Mouse (Mus musculus) stomach, embryonic 15.5 days (tissue): ENCODE measurements around the gene Obp2b. TPM values are rescaled to one million over a fixed set of nuclear protein-coding genes. Genes with fewer than 3 reads are reported as not detected.

Source experiments
- ATAC-seq: fragments of 200-750 bp; cut with Nextera tagmentation; 2 replicates; pipeline ENCODE4 v1.8.0; 2017; ENCODE audit warnings: low read depth, moderate number of reproducible peaks, moderate TSS enrichment; ENCODE audit not compliant: insufficient read depth, low FRiP score
- H3K27ac ChIP-seq: fragments of 300-500 bp; sonication (generic); 2 replicates; pipeline ENCODE4 v1.5.1; 2015; ENCODE audit warnings: mild to moderate bottlenecking, inconsistent platforms
- H3K27me3 ChIP-seq: fragments of 300-500 bp; sonication (generic); replicated peaks from 2 replicates; pipeline ENCODE4 v1.6.1; 2015; ENCODE audit warnings: inconsistent platforms
- H3K36me3 ChIP-seq: fragments of 300-500 bp; sonication (generic); 2 replicates; pipeline ENCODE4 v1.6.1; 2015; ENCODE audit warnings: inconsistent platforms
- H3K4me1 ChIP-seq: fragments of 300-500 bp; sonication (generic); 2 replicates; pipeline ENCODE4 v1.6.1; 2015; ENCODE audit warnings: inconsistent platforms
- H3K4me2 ChIP-seq: fragments of 300-500 bp; sonication (generic); 2 replicates; pipeline ENCODE4 v1.6.1; 2015; ENCODE audit warnings: mild to moderate bottlenecking, inconsistent platforms
- H3K4me3 ChIP-seq: fragments of 300-500 bp; sonication (generic); replicated peaks from 2 replicates; pipeline ENCODE4 v1.5.1; 2015; ENCODE audit warnings: inconsistent platforms
- H3K9ac ChIP-seq: fragments of 300-500 bp; sonication (generic); 2 replicates; pipeline ENCODE4 v1.6.1; 2015; ENCODE audit warnings: inconsistent platforms
- H3K9me3 ChIP-seq: fragments of 300-500 bp; sonication (generic); 2 replicates; pipeline ENCODE4 v1.6.1; 2016; ENCODE audit warnings: inconsistent platforms
- WGBS: fragments of 180-500 bp; shearing (Covaris S2); methylation state at CpG from one replicate; pipeline ENCODE4 v1.1.7; 2015; 5-methylcytosine and 5-hydroxymethylcytosine counted together
- polyA plus RNA-seq: library from polyadenylated mRNA; unstranded; fragments of >200 nt; fragmentation: Nextera tagmentation; extraction: Ambion mirVana; gene quantifications from 2 replicates; pipeline ENCODE4 v1.2.1, GENCODE M21; 2015

Gene Obp2b
- polyA plus RNA-seq, 1 experiment from 2014 or later, result not detected

- Histone ChIP-seq H3K27me3 (no peaks in the 10 kb centered on the region), H3K36me3 (no peaks in the 10 kb centered on the region), H3K4me2 (no peak overlapping the region), H3K4me3 (no peak overlapping the region), H3K9ac (no peak overlapping the region), H3K27ac (no peak overlapping the region), H3K9me3 (no peaks in the 10 kb centered on the region), H3K4me1 (no peaks in the 10 kb centered on the region)
- no peak for ATAC-seq
Measured at GRCm38 (mm10) chr2:25717222-25717621, 19.6 kb upstream of the Obp2b start.

GRCm38 (mm10) chr2:25733199-25733930, 3.4 kb upstream of the Obp2b start:
- WGBS, result 46% methylated on average over 2 of the region's 2 CpGs
- Histone ChIP-seq H3K36me3 (no peaks in the 10 kb centered on the region), H3K27ac (no peak overlapping the region), H3K4me3 (no peak overlapping the region), H3K9me3 (no peaks in the 10 kb centered on the region), H3K4me1 (no peaks in the 10 kb centered on the region), H3K9ac (no peak overlapping the region), H3K4me2 (no peak overlapping the region), H3K27me3 (no peaks in the 10 kb centered on the region)
- no peak for ATAC-seq

DNA sequence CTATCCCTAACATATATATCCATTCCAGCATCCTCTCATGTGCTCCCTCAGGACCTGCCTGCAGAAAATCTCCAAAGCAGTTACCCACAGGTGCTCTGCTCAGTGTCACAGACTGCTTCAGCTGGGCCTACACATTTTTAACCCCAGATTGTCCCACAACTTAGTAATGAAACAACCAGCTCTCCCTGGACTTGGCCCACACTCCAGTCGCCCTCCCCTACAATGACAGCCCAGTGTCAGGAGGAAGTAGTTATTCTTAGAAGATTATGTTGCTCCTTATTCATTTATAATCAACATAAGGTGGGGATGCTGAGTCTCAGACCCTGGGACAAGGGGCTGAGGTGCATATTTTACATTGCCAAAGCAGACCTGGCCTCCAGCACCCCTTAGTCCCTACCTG, 4.9 kb downstream of the Obp2b start:
- ATAC-seq, result no peak
- Histone ChIP-seq H3K9me3 (no peaks in the 10 kb centered on the region), H3K4me1 (no peaks in the 10 kb centered on the region), H3K36me3 (no peaks in the 10 kb centered on the region), H3K27me3 (no peaks in the 10 kb centered on the region), H3K4me3 (no peak overlapping the region), H3K9ac (no peak overlapping the region), H3K4me2 (no peak overlapping the region), H3K27ac (no peak overlapping the region)
- 72% methylated on average over 1 of the region's 1 CpGs for WGBS

GRCm38 (mm10) chr2:25754201-25754600, 17.4 kb downstream of the Obp2b start:
- no peak overlapping the region for H3K27ac ChIP-seq
- WGBS, result 86% methylated on average over 1 of the region's 1 CpGs
- no peak overlapping the region for H3K9ac ChIP-seq
- H3K4me3 ChIP-seq, result no peak overlapping the region
- H3K4me2 ChIP-seq, result no peak overlapping the region
- no peaks in the 10 kb centered on the region for H3K4me1 ChIP-seq
- no peak for ATAC-seq
- H3K9me3 ChIP-seq, result no peaks in the 10 kb centered on the region
- H3K27me3 ChIP-seq, result no peaks in the 10 kb centered on the region
- no peaks in the 10 kb centered on the region for H3K36me3 ChIP-seq

DNA sequence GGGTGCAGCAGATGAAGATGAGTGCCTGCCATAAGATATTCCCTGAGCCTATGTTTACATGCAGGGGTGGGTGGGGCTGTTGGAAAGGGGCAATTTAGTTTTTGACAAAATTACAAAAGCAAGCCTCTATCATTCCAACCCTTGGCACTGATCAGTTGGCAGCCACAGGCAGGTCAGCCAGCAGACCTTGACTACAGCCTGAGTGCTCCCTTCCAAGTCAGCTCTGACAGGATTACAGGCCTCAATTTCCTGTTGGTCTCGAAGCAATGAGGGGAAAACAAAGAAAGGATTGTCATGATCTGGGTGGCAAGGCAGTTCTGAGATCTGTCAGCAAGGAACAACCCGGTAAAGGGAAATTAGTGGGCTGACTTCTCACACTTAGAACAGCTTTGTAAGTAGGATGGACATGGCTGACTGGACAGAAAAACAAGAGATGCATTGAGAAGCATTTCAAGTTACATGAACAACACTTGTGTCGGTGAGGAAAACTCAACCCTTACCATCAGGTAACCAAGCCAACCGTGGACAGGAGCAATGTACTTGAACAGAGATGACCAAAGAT, 21.3 kb downstream of the Obp2b start:
- no peaks in the 10 kb centered on the region for H3K9me3 ChIP-seq
- H3K4me3 ChIP-seq, result no peak overlapping the region
- no peak overlapping the region for H3K9ac ChIP-seq
- WGBS, result 68% methylated on average over 4 of the region's 4 CpGs
- no peak overlapping the region for H3K4me2 ChIP-seq
- no peaks in the 10 kb centered on the region for H3K27me3 ChIP-seq
- no peak for ATAC-seq
- H3K27ac ChIP-seq, result no peak overlapping the region
- H3K36me3 ChIP-seq, result no peaks in the 10 kb centered on the region
- no peaks in the 10 kb centered on the region for H3K4me1 ChIP-seq

GRCm38 (mm10) chr2:25765269-25765668, 28.5 kb downstream of the Obp2b start, which contains the start of gene Lcn3:
Gene Lcn3, plus strand, starts transcription at chr2:25765569.
- no peak for ATAC-seq
- Histone ChIP-seq H3K4me2 (no peak within 1 kb of the TSS), H3K4me1 (no peaks in the 10 kb centered on the region), H3K9ac (no peak within 1 kb of the TSS), H3K4me3 (no peak within 1 kb of the TSS), H3K27ac (no peak within 1 kb of the TSS), H3K9me3 (no peaks in the 10 kb centered on the region), H3K36me3 (no peaks in the 10 kb centered on the region), H3K27me3 (no peaks in the 10 kb centered on the region)
- WGBS, result 27% methylated on average over 2 of the region's 2 CpGs

- no peaks in the 10 kb centered on the region for H3K27me3 ChIP-seq
- H3K4me3 ChIP-seq, result no peak overlapping the region
- no peak overlapping the region for H3K4me2 ChIP-seq
- no peaks in the 10 kb centered on the region for H3K4me1 ChIP-seq
- H3K9ac ChIP-seq, result no peak overlapping the region
- H3K36me3 ChIP-seq, result no peaks in the 10 kb centered on the region
- H3K9me3 ChIP-seq, result no peaks in the 10 kb centered on the region
- WGBS, result 78% methylated on average over 4 of the region's 4 CpGs
- H3K27ac ChIP-seq, result no peak overlapping the region
- no peak for ATAC-seq
Measured at GRCm38 (mm10) chr2:25767764-25768163, 31.0 kb downstream of the Obp2b start.

- WGBS, result 73% methylated on average over 2 of the region's 2 CpGs
- no peaks in the 10 kb centered on the region for H3K9me3 ChIP-seq
- ATAC-seq, result no peak
Measured at GRCm38 (mm10) chr2:25773507-25773906, 36.7 kb downstream of the Obp2b start.

GRCm38 (mm10) chr2:25774640-25775039, 37.8 kb downstream of the Obp2b start:
- H3K4me1 ChIP-seq, result no peaks in the 10 kb centered on the region
- no peak for ATAC-seq
- H3K4me2 ChIP-seq, result no peak overlapping the region
- H3K36me3 ChIP-seq, result no peaks in the 10 kb centered on the region
- H3K27me3 ChIP-seq, result no peaks in the 10 kb centered on the region
- no peak overlapping the region for H3K9ac ChIP-seq
- 76% methylated on average over 2 of the region's 2 CpGs for WGBS
- no peaks in the 10 kb centered on the region for H3K9me3 ChIP-seq
- H3K27ac ChIP-seq, result no peak overlapping the region
- H3K4me3 ChIP-seq, result no peak overlapping the region

More at GRCm38 (mm10) chr2:25773507-25773906, 36.7 kb downstream of the Obp2b start:
- Histone ChIP-seq H3K9ac (no peak overlapping the region), H3K27ac (no peak overlapping the region), H3K4me2 (no peak overlapping the region), H3K4me1 (no peaks in the 10 kb centered on the region), H3K27me3 (no peaks in the 10 kb centered on the region), H3K4me3 (no peak overlapping the region), H3K36me3 (no peaks in the 10 kb centered on the region)

DNA sequence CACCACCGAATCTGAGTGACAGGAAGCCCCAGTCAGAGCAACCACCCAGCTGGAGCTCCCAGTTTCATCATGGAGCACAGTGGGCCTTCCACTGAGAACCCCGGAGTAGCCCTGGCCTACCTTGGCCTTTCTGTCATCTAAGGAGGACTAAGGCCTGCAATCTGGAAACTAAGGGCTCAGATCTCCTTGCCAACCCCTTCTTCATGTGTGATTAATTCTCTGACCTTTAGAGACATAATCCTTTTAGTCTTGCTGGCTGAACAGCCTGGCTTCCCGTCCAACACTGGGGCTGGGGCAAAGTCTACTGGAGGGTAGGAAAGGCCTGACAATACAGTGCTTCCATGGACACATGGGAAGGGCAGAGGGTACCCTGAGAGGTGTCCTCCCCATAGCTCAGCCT, 39.2 kb downstream of the Obp2b start:
- Histone ChIP-seq H3K27me3 (no peaks in the 10 kb centered on the region), H3K4me2 (no peak overlapping the region), H3K9me3 (no peaks in the 10 kb centered on the region), H3K27ac (no peak overlapping the region), H3K4me3 (no peak overlapping the region), H3K36me3 (no peaks in the 10 kb centered on the region), H3K9ac (no peak overlapping the region), H3K4me1 (no peaks in the 10 kb centered on the region)
- ATAC-seq, result no peak
- WGBS, result 76% methylated on average over 3 of the region's 3 CpGs

- WGBS, result 83% methylated on average over 1 of the region's 1 CpGs
- H3K9ac ChIP-seq, result no peak within 1 kb of the TSS
- ATAC-seq, result no peak
- H3K27me3 ChIP-seq, result no peaks in the 10 kb centered on the region
- no peaks in the 10 kb centered on the region for H3K9me3 ChIP-seq
- H3K36me3 ChIP-seq, result no peaks in the 10 kb centered on the region
- no peaks in the 10 kb centered on the region for H3K4me1 ChIP-seq
- H3K4me3 ChIP-seq, result no peak within 1 kb of the TSS
- no peak within 1 kb of the TSS for H3K27ac ChIP-seq
- H3K4me2 ChIP-seq, result no peak within 1 kb of the TSS
Measured at GRCm38 (mm10) chr2:25776717-25777116, 39.9 kb downstream of the Obp2b start, which contains the start of gene Lcn11. Gene Lcn11, plus strand, starts transcription at chr2:25777017.

GRCm38 (mm10) chr2:25779076-25779475, 42.3 kb downstream of the Obp2b start:
- Histone ChIP-seq H3K9me3 (no peaks in the 10 kb centered on the region), H3K36me3 (no peaks in the 10 kb centered on the region), H3K9ac (no peak overlapping the region), H3K4me2 (no peak overlapping the region), H3K27me3 (no peaks in the 10 kb centered on the region), H3K4me1 (no peaks in the 10 kb centered on the region), H3K4me3 (no peak overlapping the region), H3K27ac (no peak overlapping the region)
- ATAC-seq, result no peak
- WGBS, result 84% methylated on average over 9 of the region's 9 CpGs
